Mouse (Mus musculus) layer of hippocampus, adult 6 months (tissue): ENCODE measurements around the gene Snx13. TPM values are rescaled to one million over a fixed set of nuclear protein-coding genes. Genes with fewer than 3 reads are reported as not detected.

ENCODE experiments used
- long read RNA-seq, 2 experiments: library from polyadenylated mRNA; unstranded; transcript quantifications; one replicate each; pipeline ENCODE4 v2.0.0; 2019 to 2020
- microRNA-seq: library from miRNA; unstranded; fragments of <30 nt; microRNA quantifications from one replicate; pipeline ENCODE4 v1.2.0, GENCODE M21; 2020
- polyA plus RNA-seq: library from polyadenylated mRNA; unstranded; fragments of <200 nt; fragmentation: Nextera tagmentation; gene quantifications from 2 replicates; pipeline ENCODE4 v1.2.3, GENCODE M21; 2021

Snx13 gene
- 20.6 and 32.1 TPM in 2 replicates for polyA plus RNA-seq
- long read RNA-seq, experiment 1, full-length matches to known transcripts: 12 of 44 reads
- long read RNA-seq, experiment 1, partial matches to known transcripts: 14 of 44 reads
- long read RNA-seq, experiment 1, other reads (novel, unspliced or antisense): 18 of 44 reads
- long read RNA-seq, experiment 2, full-length matches to known transcripts: 89 of 187 reads
- long read RNA-seq, experiment 2, partial matches to known transcripts: 41 of 187 reads
- long read RNA-seq, experiment 2, other reads (novel, unspliced or antisense): 57 of 187 reads

GRCm38 (mm10) chr12:35046999-35047319 lies at the start of gene Snx13:
Gene Snx13, plus strand, starts transcription at chr12:35047186.

Small RNA genes lying within 50 kb of the gene (microRNA-seq; reads per million reads assigned to microRNA genes)
- gene Mir680-3: not detected

Other genes starting within 250 kb of the Snx13 start
- gene Hdac9, start 130.1 kb upstream of the Snx13 start, polyA plus RNA-seq: 7.7 and 9.1 TPM in 2 replicates
- not detected in 2 replicates for gene Prps1l1, start 62.4 kb upstream of the Snx13 start, polyA plus RNA-seq